Mouse (Mus musculus) layer of hippocampus, adult 6 months (tissue): ENCODE data around the gene Acd. TPM values are rescaled to one million over a fixed set of nuclear protein-coding genes. Genes with fewer than 3 reads are reported as not detected.

Experiments used
- long read RNA-seq, 2 experiments: library from polyadenylated mRNA; unstranded; transcript quantifications; one replicate each; pipeline ENCODE4 v2.0.0; 2019 to 2020
- polyA plus RNA-seq: library from polyadenylated mRNA; unstranded; fragments of <200 nt; fragmentation: Nextera tagmentation; gene quantifications from 2 replicates; pipeline ENCODE4 v1.2.3, GENCODE M21; 2021

Gene Acd
- 32.5 and 41.3 TPM in 2 replicates for polyA plus RNA-seq
- long read RNA-seq, experiment 1, transcript Acd-201 (11 exons, 3,154 nt): major isoform, 32 of 50 reads
- long read RNA-seq, experiment 1, partial matches to known transcripts: 8 of 50 reads
- long read RNA-seq, experiment 1, other reads (novel, unspliced or antisense): 10 of 50 reads
- long read RNA-seq, experiment 2, transcript Acd-201 (11 exons, 3,154 nt): major isoform, 79 of 131 reads
- long read RNA-seq, experiment 2, partial matches to known transcripts: 19 of 131 reads
- long read RNA-seq, experiment 2, other reads (novel, unspliced or antisense): 33 of 131 reads

GRCm38 (mm10) chr8:105700966-105701824 is at the start of gene Acd, which contains the start of gene Pard6a:
Gene Acd (minus strand): TSS chr8:105701102.
Gene Pard6a (plus strand): TSS chr8:105701148.

GRCm38 (mm10) chr8:105707498-105708403 is 6.8 kb upstream of the Acd start, which contains the start of the genes 4933405L10Rik and Enkd1:
Gene 4933405L10Rik (plus strand): TSS chr8:105707655.
Gene Enkd1 (minus strand): TSS chr8:105708210.

DNA sequence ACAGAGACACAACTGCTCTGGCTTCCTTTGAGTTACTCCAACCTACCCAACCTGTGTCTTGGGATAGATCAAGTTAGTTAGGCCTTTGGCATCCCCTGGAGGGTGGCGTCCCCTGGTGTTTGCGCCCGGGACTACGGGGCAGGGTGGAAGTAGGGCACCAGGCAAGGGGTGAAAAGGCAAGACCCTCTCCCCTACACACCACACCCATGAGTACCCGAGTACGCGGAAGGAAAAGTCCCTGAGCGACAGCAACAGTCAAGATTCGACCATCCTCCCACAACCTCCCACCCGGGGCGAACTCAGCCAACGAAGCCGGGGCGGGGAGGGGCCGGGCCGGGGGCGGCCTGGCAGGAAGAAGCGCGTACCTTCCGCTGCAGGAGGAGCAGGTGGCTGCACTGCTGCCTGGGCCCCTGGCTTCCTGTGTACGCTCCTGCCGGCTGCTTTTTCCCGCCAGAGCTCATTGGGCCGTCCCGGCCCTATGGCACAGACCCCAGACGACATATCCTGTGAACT is 15.1 kb downstream of the Acd start, which contains the start of gene Carmil2:
Gene Carmil2, plus strand, starts transcription at position 479 of the 513 bp plus-strand sequence.

Other genes with a start within 250 kb of the Acd start
- gene Tppp3, start 229.6 kb downstream of the Acd start, polyA plus RNA-seq: 45.8 and 47.2 TPM in 2 replicates
- gene Zdhhc1, start 204.2 kb downstream of the Acd start, polyA plus RNA-seq: 18.5 and 23.0 TPM in 2 replicates
- gene Hsd11b2, start 182.3 kb downstream of the Acd start, polyA plus RNA-seq: not detected in 2 replicates
- gene Atp6v0d1, start 135.1 kb downstream of the Acd start, polyA plus RNA-seq: 112 and 125 TPM in 2 replicates
- gene Ripor1, start 95.8 kb downstream of the Acd start, polyA plus RNA-seq: 44.1 and 57.0 TPM in 2 replicates
- 13.1 and 14.2 TPM in 2 replicates for gene Ctcf, start 64.5 kb downstream of the Acd start, polyA plus RNA-seq
- 0.40 and 0.55 TPM in 2 replicates for gene Agrp, start 63.7 kb downstream of the Acd start, polyA plus RNA-seq
- 20.9 and 32.8 TPM in 2 replicates for gene Carmil2, start 14.8 kb downstream of the Acd start, polyA plus RNA-seq
- gene Pard6a, start within 50 bp of the Acd start, polyA plus RNA-seq: 67.5 and 73.3 TPM in 2 replicates
- 0.18 and 0.19 TPM in 2 replicates for gene 4933405L10Rik, start 6.6 kb upstream of the Acd start, polyA plus RNA-seq
- gene Enkd1, start 7.1 kb upstream of the Acd start, polyA plus RNA-seq: 5.8 and 6.3 TPM in 2 replicates
- gene Gfod2, start 57.6 kb upstream of the Acd start, polyA plus RNA-seq: 18.4 and 20.8 TPM in 2 replicates
- 3.1 TPM in 2 replicates for gene Ranbp10, start 126.2 kb upstream of the Acd start, polyA plus RNA-seq
- gene Tsnaxip1, start 126.6 kb upstream of the Acd start, polyA plus RNA-seq: 0.36 and 0.59 TPM in 2 replicates
- gene Cenpt, start 152.2 kb upstream of the Acd start, polyA plus RNA-seq: 10.9 and 12.0 TPM in 2 replicates
- gene Thap11, start 154.0 kb upstream of the Acd start, polyA plus RNA-seq: 45.1 and 53.6 TPM in 2 replicates
- 144 and 150 TPM in 2 replicates for gene Nutf2, start 159.5 kb upstream of the Acd start, polyA plus RNA-seq
- gene Edc4, start 179.8 kb upstream of the Acd start, polyA plus RNA-seq: 19.7 and 20.7 TPM in 2 replicates
- gene Nrn1l, start 192.5 kb upstream of the Acd start, polyA plus RNA-seq: 3.4 and 3.6 TPM in 2 replicates
- gene Pskh1, start 199.3 kb upstream of the Acd start, polyA plus RNA-seq: 3.7 and 4.3 TPM in 2 replicates
- gene Ctrl, start 232.8 kb upstream of the Acd start, polyA plus RNA-seq: not detected in 2 replicates
- gene Psmb10, start 237.3 kb upstream of the Acd start, polyA plus RNA-seq: 132 and 140 TPM in 2 replicates
- gene Lcat, start 242.3 kb upstream of the Acd start, polyA plus RNA-seq: 27.6 and 35.6 TPM in 2 replicates